Mouse (Mus musculus) adipose tissue, adult 10 weeks (tissue): ENCODE measurements around the gene Hpse. TPM values are rescaled to one million over a fixed set of nuclear protein-coding genes. Genes with fewer than 3 reads are reported as not detected.

Experiments
- polyA plus RNA-seq: library from polyadenylated mRNA; stranded (reverse); fragments of 350-450 nt; fragmentation: Illumina TruSeq; extraction: RNeasy Lipid Tissue Mini Kit (QIAGEN cat#74804); gene quantifications from one replicate; pipeline ENCODE4 v1.2.3, GENCODE M21; 2014; ENCODE audit warnings: low read depth, low replicate concordance

Hpse gene
- 2.5 TPM for polyA plus RNA-seq

GRCm38 (mm10) chr5:100719235-100720088 is at the start of gene Hpse:
TSS of gene Hpse (minus strand) at chr5:100719716.

GRCm38 (mm10) chr5:100674711-100675376 is 44.7 kb downstream of the Hpse start, which contains the start of gene Coq2:
TSS of gene Coq2 (minus strand) at chr5:100675140.

Other genes with a start within 250 kb of the Hpse start
- 6.0 TPM for gene Lin54, start 219.1 kb downstream of the Hpse start, polyA plus RNA-seq
- gene Cops4, start 201.4 kb downstream of the Hpse start, polyA plus RNA-seq = 60.8 TPM
- 222 TPM for gene Plac8, start 147.5 kb downstream of the Hpse start, polyA plus RNA-seq
- 54.3 TPM for gene Coq2, start 44.6 kb downstream of the Hpse start, polyA plus RNA-seq
- 7.2 TPM for gene Helq, start 78.9 kb upstream of the Hpse start, polyA plus RNA-seq
- 66.7 TPM for gene Mrps18c, start 78.9 kb upstream of the Hpse start, polyA plus RNA-seq
- 11.8 TPM for gene Abraxas1, start 101.2 kb upstream of the Hpse start, polyA plus RNA-seq
- gene Gpat3, start 126.0 kb upstream of the Hpse start, polyA plus RNA-seq = 21.7 TPM